Mouse (Mus musculus): ENCODE measurements around the gene Sox13.

The Sox13 gene

DNA sequence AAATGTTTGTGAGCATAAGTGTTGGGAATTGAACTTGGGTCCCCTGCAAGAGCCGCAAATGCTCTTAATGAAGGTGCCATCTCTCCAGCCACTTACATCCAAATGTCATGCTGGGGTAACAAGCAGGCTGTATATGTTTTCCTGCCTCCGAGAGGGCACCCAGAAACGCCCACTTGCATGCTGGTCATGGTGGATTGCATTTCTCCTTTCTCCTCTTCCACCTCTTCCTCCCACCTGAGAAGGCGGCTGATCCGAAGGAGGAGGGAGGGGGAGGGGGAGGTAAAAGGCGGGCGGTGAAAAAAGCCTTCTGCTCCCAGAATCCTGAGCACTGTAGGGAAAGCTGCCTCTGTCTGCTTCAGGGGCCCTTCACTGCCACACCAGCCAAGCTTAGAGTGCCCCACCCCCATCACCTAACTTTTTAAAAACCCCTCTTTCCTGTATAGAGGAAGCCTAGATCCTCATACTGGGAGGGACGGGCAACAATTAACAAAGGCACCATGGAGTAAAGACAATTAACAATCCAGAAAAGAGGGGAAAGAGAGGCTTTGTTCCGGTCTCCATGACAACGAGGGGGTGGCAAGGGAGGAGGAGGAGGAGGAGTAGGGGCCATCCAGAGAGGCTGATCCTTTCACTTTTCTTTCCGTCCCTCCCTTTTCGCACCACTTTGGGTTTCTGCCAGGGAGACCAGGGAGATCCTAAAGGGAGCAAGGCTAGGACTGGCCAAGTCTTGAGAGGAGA is 10.0 kb upstream of the Sox13 start:
- in situ Hi-C loops (cut with MboI; ENCODE audit: low pct_unique_long_range_greater_than_20kb in 1 of 2, low sequenced_read_pairs in 2 of 2, unreplicated experiment in 1 of 2) = no loop called here

DNA sequence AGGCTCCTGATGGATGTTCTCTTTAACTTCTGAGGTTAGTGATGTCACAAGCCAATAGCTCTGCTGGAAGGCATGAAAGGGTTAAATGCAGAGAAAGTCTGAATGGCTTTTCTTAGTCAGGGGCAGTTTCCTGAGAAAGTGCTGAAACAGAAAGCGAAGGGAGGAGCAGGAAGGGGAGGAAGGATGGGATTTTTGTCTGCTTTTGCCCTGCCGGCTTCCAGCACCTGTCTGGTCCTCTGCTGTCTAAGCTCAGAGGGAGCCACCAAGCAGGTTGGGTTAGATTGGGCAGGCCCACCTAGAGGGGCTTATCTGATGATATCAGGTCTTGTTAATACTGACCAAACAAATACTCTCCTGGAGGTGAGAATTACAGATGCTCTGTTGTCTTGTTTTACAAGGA is 8.4 kb upstream of the Sox13 start:
- in situ Hi-C loops (cut with MboI; ENCODE audit: low pct_unique_long_range_greater_than_20kb in 1 of 2, low sequenced_read_pairs in 2 of 2, unreplicated experiment in 1 of 2) = no loop called here

DNA sequence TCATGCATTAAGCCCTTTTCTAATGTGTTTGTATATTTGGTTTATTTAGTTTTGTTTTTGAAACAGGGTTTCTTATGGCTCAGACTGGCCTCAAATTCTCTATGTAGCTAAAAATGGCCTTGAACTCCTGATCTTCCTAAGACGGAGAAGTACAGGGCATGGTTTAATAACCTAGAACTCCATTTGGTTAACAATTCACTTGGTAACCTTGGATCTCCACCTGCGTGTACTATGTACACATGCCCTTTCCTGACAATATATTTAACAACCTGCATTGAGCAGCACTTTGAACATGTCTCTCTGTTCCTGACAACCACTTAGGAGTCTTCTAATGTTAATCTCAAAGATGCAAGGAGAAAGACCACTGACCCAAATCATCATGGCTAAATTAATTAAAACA is 7.0 kb upstream of the Sox13 start:
- in situ Hi-C loops (cut with MboI; ENCODE audit: low pct_unique_long_range_greater_than_20kb in 1 of 2, low sequenced_read_pairs in 2 of 2, unreplicated experiment in 1 of 2) = no loop called here

DNA sequence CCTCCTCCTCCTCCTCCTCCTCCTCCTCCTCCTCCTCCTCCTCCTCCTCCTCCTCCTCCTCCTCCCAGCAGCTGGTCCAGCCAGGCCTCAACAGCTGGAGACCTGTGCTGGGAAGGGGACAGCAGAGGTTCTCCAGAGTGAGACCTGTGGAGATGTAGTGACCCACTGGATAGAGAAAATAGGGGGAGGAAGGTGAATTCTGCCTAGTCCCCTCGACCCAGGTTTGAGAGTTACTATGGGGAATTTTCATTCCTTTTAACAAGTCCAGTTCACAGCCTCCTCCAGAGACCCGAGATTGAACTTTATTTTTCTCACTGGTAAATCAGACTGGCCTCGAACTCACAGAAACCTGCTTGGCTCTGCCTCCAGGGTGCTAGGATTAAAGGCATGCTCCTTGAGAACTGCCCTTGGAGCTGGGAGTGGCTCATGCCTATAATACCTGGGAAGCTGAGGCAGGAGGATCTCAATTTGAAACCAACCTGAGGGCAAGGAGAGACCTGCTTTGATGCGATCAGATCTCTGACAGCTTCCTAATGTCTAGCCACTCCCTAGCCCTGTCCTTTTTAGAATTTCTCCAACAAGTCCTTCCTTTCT is 467 bp upstream of the Sox13 start:
- in situ Hi-C loops (cut with MboI; ENCODE audit: low pct_unique_long_range_greater_than_20kb in 1 of 2, low sequenced_read_pairs in 2 of 2, unreplicated experiment in 1 of 2) = no loop called here

DNA sequence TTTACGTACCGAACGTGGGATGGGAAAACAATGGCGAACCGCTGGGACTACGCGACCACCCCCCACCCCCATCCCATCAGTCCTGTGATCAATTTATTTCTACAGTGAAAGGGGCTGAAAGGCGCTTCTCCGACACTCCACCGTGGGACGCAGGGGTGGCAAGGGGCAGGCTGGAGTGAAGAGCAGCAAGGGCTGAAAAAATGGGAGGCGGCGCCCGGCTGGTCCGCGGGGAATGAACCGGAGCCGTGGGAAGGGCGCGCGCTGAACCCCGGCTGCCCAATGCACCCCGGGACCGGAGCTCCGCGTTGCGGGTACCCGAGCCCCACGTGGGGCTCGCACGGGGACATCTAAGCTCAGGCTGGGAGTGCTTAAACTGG is 1.0 kb downstream of the Sox13 start:
- in situ Hi-C loops (cut with MboI; ENCODE audit: low pct_unique_long_range_greater_than_20kb in 1 of 2, low sequenced_read_pairs in 2 of 2, unreplicated experiment in 1 of 2) = no loop called here

DNA sequence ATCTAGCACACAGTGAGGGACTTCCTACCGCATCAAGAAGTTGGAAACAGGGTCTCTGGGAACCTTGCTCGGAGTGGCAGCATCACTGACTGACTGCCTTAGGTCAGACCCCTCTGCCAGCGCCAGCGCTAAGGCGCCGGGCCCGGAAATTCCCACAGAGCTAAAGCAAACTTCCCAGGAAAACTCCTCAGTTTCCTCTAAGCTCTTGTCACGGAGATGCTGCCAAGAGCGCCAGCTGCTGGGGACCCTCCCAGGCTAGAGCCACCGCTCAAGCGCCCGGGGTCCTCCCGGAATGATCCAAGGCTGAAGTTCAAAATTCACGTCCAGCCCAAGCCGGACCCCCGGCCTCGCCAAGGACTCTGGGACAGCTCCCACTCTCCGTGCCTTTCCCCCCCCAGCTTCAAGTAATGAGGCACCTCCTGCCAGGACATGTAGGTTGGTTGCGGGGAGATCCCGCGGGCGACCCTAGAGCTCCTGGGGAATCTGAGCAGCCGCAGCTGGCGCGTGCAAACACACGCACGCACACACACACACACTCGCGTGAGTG is 1.5 kb downstream of the Sox13 start:
- in situ Hi-C loops (cut with MboI; ENCODE audit: low pct_unique_long_range_greater_than_20kb in 1 of 2, low sequenced_read_pairs in 2 of 2, unreplicated experiment in 1 of 2) = no loop called here

DNA sequence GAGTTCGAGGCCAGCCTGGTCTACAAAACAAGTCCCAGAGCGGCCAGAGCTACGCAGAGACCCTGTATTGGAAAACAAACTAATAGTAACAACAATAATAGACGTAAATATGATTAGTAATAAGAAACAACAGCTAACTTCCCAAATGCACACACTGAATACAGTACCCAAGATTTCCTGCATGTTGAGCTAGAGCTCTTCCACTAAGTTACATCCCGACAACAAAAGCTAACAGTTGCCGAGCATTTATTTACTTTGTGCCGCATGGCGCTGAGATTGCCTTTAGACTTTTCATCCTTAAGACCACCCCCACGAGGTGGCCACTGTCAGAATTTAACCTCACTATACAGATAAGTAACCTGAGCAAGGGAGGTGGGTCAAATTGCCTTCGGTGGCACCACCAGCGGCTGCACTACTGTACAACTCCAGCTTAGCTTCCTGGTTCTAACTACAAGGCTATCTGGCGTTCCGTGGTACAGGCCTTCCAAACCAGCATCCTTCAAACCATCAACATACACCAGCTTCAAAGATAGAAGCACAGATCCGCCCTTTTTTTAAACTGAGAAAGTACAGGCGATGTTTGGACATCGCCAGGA is 2.1 kb downstream of the Sox13 start:
- in situ Hi-C loops (cut with MboI; ENCODE audit: low pct_unique_long_range_greater_than_20kb in 1 of 2, low sequenced_read_pairs in 2 of 2, unreplicated experiment in 1 of 2) = no loop called here

DNA sequence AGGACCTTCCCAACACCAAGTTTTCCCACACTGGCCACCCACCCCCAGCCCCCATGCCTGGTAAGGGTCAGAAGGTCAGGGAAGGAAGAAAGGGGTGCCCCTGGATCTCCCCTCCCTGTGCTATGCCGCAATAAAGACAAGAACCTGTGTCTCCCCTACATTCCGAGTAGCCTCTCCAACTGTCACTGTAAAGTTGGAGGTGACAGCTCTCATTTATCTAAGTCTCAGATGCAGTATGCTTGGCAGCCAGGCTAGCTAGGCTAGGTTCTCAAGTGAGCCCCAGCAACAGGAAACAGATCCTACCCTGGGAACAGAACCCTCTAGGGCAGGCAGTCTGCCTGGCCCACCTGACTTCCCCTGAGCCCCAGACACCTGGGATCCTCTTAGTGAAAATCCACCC is 3.1 kb downstream of the Sox13 start:
- in situ Hi-C loops (cut with MboI; ENCODE audit: low pct_unique_long_range_greater_than_20kb in 1 of 2, low sequenced_read_pairs in 2 of 2, unreplicated experiment in 1 of 2) = no loop called here

DNA sequence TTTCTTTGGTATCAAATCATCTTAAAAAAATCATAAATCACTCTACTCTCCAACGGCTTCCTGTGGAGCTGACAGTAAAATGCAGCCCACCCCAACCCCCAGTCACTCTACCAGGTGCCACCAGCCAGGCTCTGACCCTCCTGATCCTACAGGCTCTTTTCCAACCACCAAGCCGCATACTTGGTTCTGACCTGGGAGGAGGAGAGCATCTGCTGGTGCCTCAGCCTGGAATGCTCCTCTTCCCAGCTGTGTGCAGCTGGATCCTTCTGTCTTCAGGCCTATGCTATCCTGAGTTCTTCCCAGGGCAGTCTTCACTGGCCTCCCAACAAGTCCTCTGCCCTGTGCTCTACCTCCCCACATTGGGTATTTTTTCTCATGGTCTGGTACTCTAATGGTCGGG is 3.7 kb downstream of the Sox13 start:
- in situ Hi-C loops (cut with MboI; ENCODE audit: low pct_unique_long_range_greater_than_20kb in 1 of 2, low sequenced_read_pairs in 2 of 2, unreplicated experiment in 1 of 2) = no loop called here

DNA sequence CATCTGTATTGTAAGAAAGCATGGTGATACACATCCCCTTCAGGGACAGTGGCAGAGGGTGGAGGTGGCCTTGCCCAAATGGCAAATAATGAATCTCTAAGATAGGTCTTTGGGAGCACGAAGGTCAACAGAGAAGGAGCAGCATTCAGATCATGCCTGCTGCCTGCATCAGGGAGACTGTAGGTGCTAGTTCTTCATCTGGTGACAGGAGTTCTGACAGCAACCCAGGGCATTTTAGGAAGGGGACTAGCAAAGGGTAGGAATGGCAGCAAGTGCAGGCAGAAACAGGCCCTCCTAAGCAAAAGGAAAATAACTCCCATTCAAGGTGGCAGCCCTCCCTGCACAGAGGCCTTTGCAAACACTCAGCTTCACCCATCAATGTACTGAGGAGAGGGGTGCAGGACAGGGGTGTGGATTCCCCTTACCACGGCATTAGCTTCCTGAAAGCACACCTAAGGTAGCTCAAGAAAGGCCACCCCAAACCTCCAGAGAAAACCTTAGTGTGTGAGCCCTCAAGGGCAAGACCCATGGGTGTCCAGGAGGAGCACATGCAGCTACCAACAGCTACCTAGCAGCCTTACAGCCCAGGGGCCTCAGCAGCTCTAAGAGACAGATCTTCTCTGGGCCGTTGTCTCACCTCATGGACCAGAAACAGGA is 4.9 kb downstream of the Sox13 start:
- in situ Hi-C loops (cut with MboI; ENCODE audit: low pct_unique_long_range_greater_than_20kb in 1 of 2, low sequenced_read_pairs in 2 of 2, unreplicated experiment in 1 of 2) = no loop called here

DNA sequence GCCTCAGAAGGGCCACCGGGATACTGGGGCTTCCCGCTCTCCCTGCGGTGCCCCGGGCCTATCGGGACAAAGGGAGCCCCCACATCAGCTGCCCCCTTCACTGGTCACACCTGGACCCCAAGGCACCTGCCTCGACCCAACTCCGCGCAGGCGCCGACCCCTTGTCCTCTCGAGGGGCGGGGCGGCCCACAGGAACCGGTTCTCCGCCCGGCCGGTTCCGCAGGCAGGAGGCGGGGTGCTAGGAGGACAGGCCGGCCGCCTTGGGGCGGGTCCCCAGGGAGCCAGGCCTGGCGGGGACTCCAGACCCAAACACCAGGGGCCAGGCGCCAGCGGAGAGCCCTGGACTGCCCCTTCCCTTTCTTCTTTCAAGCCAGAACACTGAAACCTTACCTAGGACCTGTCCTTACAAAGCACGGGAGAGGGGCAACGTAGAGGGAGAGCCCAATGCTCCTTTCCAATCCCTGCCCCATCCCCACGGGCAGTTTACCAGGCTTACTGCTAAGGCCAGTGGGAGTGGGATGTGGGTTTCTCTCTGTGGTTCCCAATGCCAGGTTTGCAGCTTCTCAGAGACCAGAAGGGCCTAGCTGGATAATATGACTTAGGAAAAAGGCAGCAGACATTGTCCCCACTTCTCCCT is 5.9 kb downstream of the Sox13 start:
- in situ Hi-C loops (cut with MboI; ENCODE audit: low pct_unique_long_range_greater_than_20kb in 1 of 2, low sequenced_read_pairs in 2 of 2, unreplicated experiment in 1 of 2) = no loop called here

DNA sequence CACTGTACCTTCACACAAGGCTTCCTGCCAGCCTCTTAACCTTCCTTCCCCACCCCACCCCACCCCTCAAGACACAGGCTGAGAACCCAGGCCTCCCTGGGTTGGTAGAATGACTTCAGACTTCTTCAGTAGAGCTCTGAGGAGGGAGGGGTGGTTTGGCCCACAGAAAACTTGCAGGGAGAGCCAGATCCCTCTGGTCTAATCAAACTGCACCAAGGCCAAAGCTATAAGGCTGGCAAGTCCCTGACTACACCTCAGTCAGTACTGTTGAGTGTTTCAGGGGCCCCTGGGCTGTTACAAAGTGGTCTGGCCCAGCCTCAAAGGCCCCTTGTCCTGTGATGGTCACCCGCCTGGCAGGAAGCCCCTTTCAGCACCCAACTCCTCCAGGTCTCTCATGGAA is 6.6 kb downstream of the Sox13 start:
- in situ Hi-C loops (cut with MboI; ENCODE audit: low pct_unique_long_range_greater_than_20kb in 1 of 2, low sequenced_read_pairs in 2 of 2, unreplicated experiment in 1 of 2) = no loop called here

DNA sequence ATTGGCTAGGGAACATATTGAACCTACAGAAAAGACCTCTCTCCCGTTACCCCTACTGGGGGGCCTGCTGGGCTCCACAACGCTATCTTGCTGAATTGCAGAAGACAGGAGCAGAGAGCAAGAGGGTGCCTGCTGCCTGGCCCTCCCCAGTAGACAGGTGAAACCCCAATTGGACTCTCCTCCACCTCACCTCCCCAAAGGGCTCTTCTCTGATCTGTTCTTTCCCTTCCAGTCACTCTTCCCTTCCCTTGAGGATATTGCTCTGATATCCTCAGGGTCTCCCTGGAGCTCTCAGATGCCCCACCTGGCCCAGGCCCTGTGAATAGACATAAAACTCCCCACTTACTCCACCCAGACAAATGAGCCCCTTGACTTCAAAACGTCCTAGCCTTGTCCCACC is 7.1 kb downstream of the Sox13 start:
- in situ Hi-C loops (cut with MboI; ENCODE audit: low pct_unique_long_range_greater_than_20kb in 1 of 2, low sequenced_read_pairs in 2 of 2, unreplicated experiment in 1 of 2) = no loop called here

DNA sequence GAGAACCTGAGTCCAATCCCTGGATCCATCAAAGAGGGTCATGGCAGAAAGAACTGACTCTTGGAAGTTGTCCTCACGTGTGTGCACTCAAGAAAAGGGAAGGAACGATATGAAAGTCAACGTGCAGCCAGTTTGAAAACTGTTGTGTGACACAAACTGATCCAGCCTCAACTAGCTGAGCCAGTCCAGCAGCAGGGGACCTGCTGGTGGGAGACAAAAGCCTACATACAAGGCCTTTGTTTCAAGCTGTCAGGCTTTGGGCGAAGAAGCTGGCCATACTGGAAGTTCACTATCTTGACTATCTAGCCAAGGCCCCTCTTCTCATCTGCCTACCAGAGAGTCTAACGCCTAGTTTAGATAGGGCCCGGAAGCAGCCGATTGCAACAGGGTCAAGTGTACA is 7.7 kb downstream of the Sox13 start:
- in situ Hi-C loops (cut with MboI; ENCODE audit: low pct_unique_long_range_greater_than_20kb in 1 of 2, low sequenced_read_pairs in 2 of 2, unreplicated experiment in 1 of 2) = no loop called here

DNA sequence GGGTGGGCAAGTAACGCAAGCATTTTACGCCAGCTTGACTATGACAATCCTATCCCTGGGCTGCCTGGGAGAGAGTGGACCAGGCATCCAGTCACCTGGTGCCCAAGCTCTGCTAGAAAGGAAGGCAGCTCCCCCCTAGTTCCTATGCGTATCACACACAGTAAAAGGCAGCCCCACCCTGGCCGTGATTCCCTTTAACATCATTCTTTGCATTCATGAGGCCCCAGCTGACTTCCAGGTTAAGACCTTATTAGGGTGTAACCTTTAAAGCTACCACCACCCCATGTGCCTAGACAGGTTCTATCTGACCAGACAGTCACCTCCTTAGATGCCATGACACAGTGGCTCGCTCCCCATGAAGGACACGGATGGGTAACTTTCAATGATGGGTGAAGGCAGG is 8.7 kb downstream of the Sox13 start:
- in situ Hi-C loops (cut with MboI; ENCODE audit: low pct_unique_long_range_greater_than_20kb in 1 of 2, low sequenced_read_pairs in 2 of 2, unreplicated experiment in 1 of 2) = no loop called here

DNA sequence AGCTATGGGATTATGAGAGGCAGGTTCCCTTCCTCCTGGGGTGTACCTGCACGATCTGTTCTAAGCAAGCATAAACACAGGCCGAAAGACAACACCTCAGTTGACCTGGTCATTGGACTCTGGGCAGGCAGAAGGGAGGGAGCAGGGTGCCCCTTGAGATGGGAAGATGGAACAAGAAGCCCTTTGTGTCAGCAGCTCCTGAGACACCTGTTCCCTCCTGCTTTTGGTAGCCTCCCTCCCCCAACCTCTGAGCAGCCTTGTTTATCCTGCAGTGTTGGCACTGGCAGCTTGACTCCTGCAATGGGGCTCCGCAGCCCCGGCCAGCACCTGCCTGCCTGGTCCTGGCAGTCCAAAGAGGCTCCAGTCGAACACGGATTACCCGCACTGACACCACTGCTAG is 9.1 kb downstream of the Sox13 start:
- in situ Hi-C loops (cut with MboI; ENCODE audit: low pct_unique_long_range_greater_than_20kb in 1 of 2, low sequenced_read_pairs in 2 of 2, unreplicated experiment in 1 of 2) = no loop called here

DNA sequence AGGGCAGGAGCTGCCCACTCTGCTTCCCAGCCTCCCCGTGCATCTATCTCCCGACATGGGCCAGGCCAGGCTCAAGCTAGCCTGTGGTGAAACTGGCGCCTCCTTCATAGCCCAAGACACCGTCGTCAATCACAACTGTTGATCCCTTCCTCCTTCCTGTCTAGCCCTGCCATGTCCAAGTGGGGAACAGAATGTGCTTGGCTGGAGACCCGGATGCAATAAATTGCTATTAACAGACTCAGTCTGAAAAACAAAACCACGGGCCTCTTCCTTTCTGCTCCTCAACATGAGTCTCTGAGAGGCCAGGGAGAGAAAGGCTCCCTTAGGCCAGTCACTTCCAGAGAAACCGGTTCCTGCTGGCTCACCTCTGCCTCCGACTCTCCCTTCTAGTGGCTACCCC is 11.2 kb downstream of the Sox13 start:
- in situ Hi-C loops (cut with MboI; ENCODE audit: low pct_unique_long_range_greater_than_20kb in 1 of 2, low sequenced_read_pairs in 2 of 2, unreplicated experiment in 1 of 2) = no loop called here

DNA sequence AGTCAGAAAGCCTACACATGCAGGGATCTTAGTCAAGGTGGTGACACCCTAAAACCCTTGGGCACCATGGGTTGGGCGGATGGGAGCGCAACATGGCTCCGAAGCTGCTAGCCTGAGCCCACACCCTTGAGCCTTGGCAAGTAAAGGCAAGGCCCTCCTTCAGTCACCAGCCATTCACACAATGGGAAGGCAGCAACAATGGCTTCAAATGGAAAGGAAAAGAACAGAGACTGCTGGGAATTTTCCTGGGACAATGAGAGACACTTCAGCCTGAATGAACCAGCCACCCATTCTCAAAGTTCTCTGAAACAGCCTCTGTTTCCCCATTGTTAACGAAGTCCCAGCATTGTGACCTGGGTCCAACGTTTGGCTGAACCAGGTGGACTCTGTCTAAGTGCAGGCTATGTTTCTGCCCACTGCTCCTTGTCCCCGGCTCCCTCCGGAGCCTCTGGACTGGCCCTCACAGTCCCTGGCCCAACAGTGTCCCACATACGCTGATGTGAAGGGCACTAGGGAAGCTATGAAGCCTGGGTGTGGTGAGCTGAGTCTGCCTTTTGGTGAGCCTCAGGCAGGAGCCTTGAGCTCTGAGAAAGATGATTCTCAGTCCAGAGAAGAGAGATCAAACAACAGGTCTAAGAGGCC is 12.6 kb downstream of the Sox13 start:
- in situ Hi-C loops (cut with MboI; ENCODE audit: low pct_unique_long_range_greater_than_20kb in 1 of 2, low sequenced_read_pairs in 2 of 2, unreplicated experiment in 1 of 2) = no loop called here

DNA sequence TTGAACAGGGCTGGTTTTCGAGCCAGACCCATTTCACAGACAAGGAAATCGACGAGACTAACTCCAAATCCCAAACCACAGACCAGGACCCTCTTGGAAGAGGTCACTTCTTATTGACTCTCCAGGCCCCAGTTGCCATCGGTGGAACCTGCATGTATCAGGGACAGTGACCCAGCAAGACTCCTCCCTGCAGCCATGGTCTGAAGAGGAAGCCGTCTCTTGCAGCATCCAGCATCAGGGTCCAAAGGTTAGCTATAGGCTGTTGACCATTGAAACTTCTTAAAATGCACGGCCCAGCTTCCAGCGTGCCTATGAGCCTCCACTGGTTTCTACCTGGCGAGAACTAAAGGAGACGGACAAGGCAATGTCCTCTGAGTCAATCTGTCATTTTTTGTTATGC is 14.4 kb downstream of the Sox13 start:
- in situ Hi-C loops (cut with MboI; ENCODE audit: low pct_unique_long_range_greater_than_20kb in 1 of 2, low sequenced_read_pairs in 2 of 2, unreplicated experiment in 1 of 2) = no loop called here

All from mouse embryonic stem cell (cell line).